Mouse (Mus musculus): ENCODE data around the gene Zfp143.
"Not testable (repeated sequence)": the region's sequence is repeated elsewhere in the genome, so short reads cannot be mapped to it uniquely, and the experiment has no call there.

Gene Zfp143

GRCm38 (mm10) chr7:110061199-110061751 is at the start of gene Zfp143:
TSS of gene Zfp143 (plus strand) at chr7:110061217.
- DNase-seq (ENCODE audit: low spot score in 2 of 2): peak; percentile 100

GRCm38 (mm10) chr7:110011417-110011816 is 49.6 kb upstream of the Zfp143 start:
- DNase-seq (ENCODE audit: low spot score in 2 of 2): no peak

- no peak for DNase-seq (ENCODE audit: low spot score in 2 of 2)
Observed at GRCm38 (mm10) chr7:110014272-110014671, 46.7 kb upstream of the Zfp143 start.

GRCm38 (mm10) chr7:110018117-110018630 is 42.8 kb upstream of the Zfp143 start, which contains the start of gene Ipo7:
TSS of gene Ipo7 (plus strand) at chr7:110018274.
- DNase-seq (ENCODE audit: low spot score in 2 of 2): peak; percentile 88 to 91

- DNase-seq (ENCODE audit: low spot score in 2 of 2): peak; percentile 45 to 58
Observed at GRCm38 (mm10) chr7:110018631-110019482, 42.2 kb upstream of the Zfp143 start.

- no peak for DNase-seq (ENCODE audit: low spot score in 2 of 2)
Observed at GRCm38 (mm10) chr7:110023553-110023952, 37.5 kb upstream of the Zfp143 start.

- no peak for DNase-seq (ENCODE audit: low spot score in 2 of 2)
Observed at GRCm38 (mm10) chr7:110026594-110026993, 34.4 kb upstream of the Zfp143 start.

GRCm38 (mm10) chr7:110028826-110029225 is 32.2 kb upstream of the Zfp143 start:
- DNase-seq (ENCODE audit: low spot score in 2 of 2): no peak

- no peak for DNase-seq (ENCODE audit: low spot score in 2 of 2)
Observed at GRCm38 (mm10) chr7:110030342-110030741, 30.7 kb upstream of the Zfp143 start.

- DNase-seq (ENCODE audit: low spot score in 2 of 2): not testable (repeated sequence)
Observed at GRCm38 (mm10) chr7:110057723-110058122, 3.3 kb upstream of the Zfp143 start.

GRCm38 (mm10) chr7:110059092-110059785 is 1.8 kb upstream of the Zfp143 start:
- no peak for DNase-seq (ENCODE audit: low spot score in 2 of 2)

GRCm38 (mm10) chr7:110060106-110060668 is 830 bp upstream of the Zfp143 start:
- DNase-seq (ENCODE audit: low spot score in 2 of 2): no peak

- no peak for DNase-seq (ENCODE audit: low spot score in 2 of 2)
Observed at GRCm38 (mm10) chr7:110060669-110061198, 283 bp upstream of the Zfp143 start.

- peak; percentile 83 to 87 for DNase-seq (ENCODE audit: low spot score in 2 of 2)
Observed at GRCm38 (mm10) chr7:110061752-110062273, 796 bp downstream of the Zfp143 start.

- no peak for DNase-seq (ENCODE audit: low spot score in 2 of 2)
Observed at GRCm38 (mm10) chr7:110063731-110064130, 2.7 kb downstream of the Zfp143 start.

GRCm38 (mm10) chr7:110069070-110069469 is 8.1 kb downstream of the Zfp143 start:
- no peak for DNase-seq (ENCODE audit: low spot score in 2 of 2)

GRCm38 (mm10) chr7:110078168-110078567 is 17.2 kb downstream of the Zfp143 start:
- DNase-seq (ENCODE audit: low spot score in 2 of 2): no peak

- DNase-seq (ENCODE audit: low spot score in 2 of 2): peak; percentile 16 to 26
Observed at GRCm38 (mm10) chr7:110083386-110084165, 22.6 kb downstream of the Zfp143 start.

GRCm38 (mm10) chr7:110085217-110085616 is 24.2 kb downstream of the Zfp143 start:
- no peak for DNase-seq (ENCODE audit: low spot score in 2 of 2)

- DNase-seq (ENCODE audit: low spot score in 2 of 2): no peak
Observed at GRCm38 (mm10) chr7:110087914-110088313, 26.9 kb downstream of the Zfp143 start.

GRCm38 (mm10) chr7:110091670-110092069 is 30.7 kb downstream of the Zfp143 start:
- DNase-seq (ENCODE audit: low spot score in 2 of 2): no peak

Data from urinary bladder, adult 18-20 months (tissue).